Mouse (Mus musculus) olfactory bulb, adult 2 months (tissue): ENCODE data around the gene Fbxw11.

Experiments used
- CTCF ChIP-seq: fragments of 200-500 bp; IDR thresholded peaks from 2 replicates; pipeline ENCODE4 v1.5.1; 2012; ENCODE audit warnings: low read depth, mild to moderate bottlenecking, low read length, moderate library complexity; ENCODE audit not compliant: insufficient read depth
- POLR2A ChIP-seq: fragments of 200-500 bp; IDR thresholded peaks from 2 replicates; pipeline ENCODE4 v1.6.1; 2012; ENCODE audit warnings: mild to moderate bottlenecking, low read depth, low read length, moderate library complexity; ENCODE audit not compliant: insufficient read depth

- TF ChIP-seq POLR2A (no peak), CTCF (no peak)
Observed at GRCm38 (mm10) chr11:32671480-32671879, 29.0 kb downstream of the Fbxw11 start.
